ENCODE assay signal across 14 mouse cellular contexts in genomic region chr7:109610348-109610747, GRCm38 (mm10).
"Had no signal": no experiment of that assay in that cellular context is flagged by ENCODE, and none has a peak within 500 bp of the region (broad histone marks: within the 10 kb centered on the region; RNA-seq: fewer than 3 reads in every experiment).

No protein-coding gene starts in this region.

- H3K27me3 ChIP-seq: megakaryocyte, embryonic 14.5 days; midbrain, embryonic 15.5 days; neural tube, embryonic 13.5 days had no signal

- H3K36me3 ChIP-seq: midbrain, embryonic 15.5 days; neural tube, embryonic 13.5 days had no signal

- DNase-seq: kidney, adult 8-10 months; kidney, postnatal 25 days; layer of hippocampus, postnatal 36 days; lung, embryonic 14.5 days; lung, postnatal 14 days; retina, postnatal 1 day; thymus, postnatal 4 days had no signal

- H3K4me2 ChIP-seq: lung, embryonic 14.5 days; midbrain, embryonic 11.5 days; midbrain, embryonic 15.5 days; neural tube, embryonic 13.5 days had no signal

- H3K9ac ChIP-seq: liver, embryonic 14.5 days; lung, embryonic 14.5 days; midbrain, embryonic 15.5 days; neural tube, embryonic 13.5 days had no signal

- H3K4me3 ChIP-seq: megakaryocyte, embryonic 14.5 days; midbrain, embryonic 15.5 days; neural tube, embryonic 13.5 days had no signal

- H3K27ac ChIP-seq: liver, embryonic 14.5 days; macrophage; midbrain, embryonic 15.5 days; neural tube, embryonic 13.5 days had no signal

- H3K9me3 ChIP-seq: megakaryocyte, embryonic 14.5 days; midbrain, embryonic 15.5 days; neural tube, embryonic 13.5 days had no signal

- ATAC-seq: intestine, postnatal 0 days; midbrain, embryonic 15.5 days had no signal
